Mouse (Mus musculus) spleen, postnatal 36 days (tissue): ENCODE data around the gene Nxpe4.

Experiments
- DNase-seq, 2 experiments: peaks; one replicate each; pipeline ENCODE4 v3.0.0; 2022; ENCODE audit warnings: low spot score in 2 of 2, mixed read lengths in 1 of 2

Gene Nxpe4

GRCm38 (mm10) chr9:48329597-48329996 is 167.8 kb downstream of the Nxpe4 start:
- no peak for DNase-seq

- DNase-seq = no peak
Observed at GRCm38 (mm10) chr9:48338783-48339455, 177.1 kb downstream of the Nxpe4 start.

DNA sequence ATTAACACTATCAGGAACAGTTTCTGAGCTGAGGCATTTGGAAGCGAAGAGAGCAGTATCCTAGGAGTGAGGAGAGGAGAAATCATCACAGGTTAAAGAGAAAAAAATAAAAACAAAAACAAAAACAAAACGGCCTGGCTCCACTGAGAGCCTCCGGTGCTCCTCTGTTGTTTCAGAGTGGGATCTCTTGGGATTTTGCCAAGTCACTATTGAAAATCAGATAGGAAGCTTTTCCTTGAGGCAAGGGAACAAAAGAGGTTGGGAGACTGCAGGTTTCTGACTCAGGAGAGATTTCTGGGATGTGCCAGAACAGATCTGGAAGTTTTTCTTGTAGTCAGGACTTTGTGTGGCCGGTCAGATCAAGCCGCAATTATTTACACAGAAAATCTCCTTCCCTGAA is 177.7 kb downstream of the Nxpe4 start:
- no peak for DNase-seq

GRCm38 (mm10) chr9:48340708-48341380 is 179.0 kb downstream of the Nxpe4 start:
- DNase-seq = peak; percentile 51 to 71

DNA sequence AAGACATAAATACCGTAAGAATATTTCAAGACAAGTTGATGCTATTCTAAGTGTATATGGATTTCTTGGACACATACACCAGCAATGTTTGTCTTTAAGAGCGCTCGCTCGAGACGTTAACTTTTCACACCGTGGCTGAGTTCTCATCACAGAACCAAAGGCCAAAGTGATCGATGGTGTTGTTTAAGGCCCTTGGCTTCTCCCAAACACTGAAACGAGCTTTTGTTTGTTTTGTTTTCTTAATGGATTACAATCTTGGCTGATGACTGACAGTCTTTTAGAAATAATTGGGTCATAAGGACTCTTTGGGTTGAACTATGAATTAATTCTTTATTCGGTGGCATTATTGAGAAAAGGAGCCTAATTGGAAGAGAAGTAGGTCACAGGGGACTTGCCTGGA is 183.6 kb downstream of the Nxpe4 start:
- DNase-seq = no peak

DNA sequence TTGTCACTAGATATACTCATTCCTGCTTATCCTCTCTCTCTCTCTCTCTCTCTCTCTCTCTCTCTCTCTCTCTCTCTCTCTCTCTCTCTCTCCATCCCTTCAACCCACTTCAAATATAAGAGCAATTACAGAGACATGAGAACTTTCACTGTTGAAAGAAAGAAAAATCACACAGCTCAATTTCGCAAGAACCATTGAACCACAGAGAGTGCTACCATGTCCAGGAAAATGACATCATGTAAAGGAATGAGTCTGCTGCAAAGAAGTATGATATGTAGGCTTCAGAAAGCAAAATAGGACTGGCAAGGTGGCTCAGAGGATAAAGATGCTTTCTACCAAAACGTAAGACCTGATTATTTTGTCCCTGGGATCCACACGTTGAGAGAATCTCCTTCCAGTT is 184.0 kb downstream of the Nxpe4 start:
- no peak for DNase-seq

DNA sequence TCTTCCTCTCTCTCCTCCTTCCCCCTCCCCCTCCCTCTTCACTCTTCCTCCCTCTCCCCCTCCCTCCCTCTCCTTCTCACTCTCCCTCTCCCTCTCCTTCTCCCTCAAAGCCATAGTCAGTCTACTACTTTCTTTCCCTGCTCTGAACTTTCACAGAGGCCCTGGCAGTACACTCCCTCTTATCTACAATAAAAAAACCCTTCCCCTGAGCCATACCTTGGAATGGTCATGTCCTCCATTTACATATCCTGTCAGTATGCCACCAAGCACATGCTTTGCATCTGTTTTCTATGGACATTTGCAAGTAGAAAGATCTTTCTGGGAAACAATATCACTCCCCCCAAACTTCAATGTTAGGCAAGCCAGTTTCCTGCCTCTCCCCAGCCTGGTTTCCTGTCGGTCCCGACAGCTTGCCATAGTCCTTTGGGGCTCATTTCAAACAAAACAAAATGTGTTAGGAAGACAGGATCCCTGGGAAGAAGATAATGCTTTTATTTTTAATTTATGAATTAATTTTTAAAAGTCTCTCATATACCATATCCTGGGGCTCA is 191.4 kb downstream of the Nxpe4 start, which contains the start of gene Nxpe2:
Gene Nxpe2 (minus strand): TSS at position 307 of the 551 bp plus-strand sequence.
- no peak for DNase-seq

DNA sequence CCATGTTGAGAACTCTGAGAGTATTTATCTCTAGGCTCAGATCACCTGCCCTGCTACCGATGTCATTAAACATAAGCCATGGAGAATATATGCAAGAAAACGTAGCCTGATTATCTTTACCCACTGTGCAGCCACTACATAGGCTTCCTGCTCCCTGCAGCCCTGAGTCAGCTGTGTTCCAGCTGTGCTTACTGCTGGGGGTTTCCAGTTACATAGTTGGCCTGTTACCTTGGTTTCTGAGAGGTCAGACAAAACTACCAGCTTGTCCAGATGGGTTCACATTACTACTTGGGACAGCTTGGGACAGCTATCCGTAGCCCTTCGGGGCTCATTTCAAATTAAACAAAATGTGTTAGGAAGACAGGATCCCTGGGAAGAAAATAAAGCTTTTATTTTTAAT is 192.3 kb downstream of the Nxpe4 start:
- DNase-seq = no peak

- peak; percentile 65 to 77 for DNase-seq
Observed at GRCm38 (mm10) chr9:48354793-48355192, 193.0 kb downstream of the Nxpe4 start.

DNA sequence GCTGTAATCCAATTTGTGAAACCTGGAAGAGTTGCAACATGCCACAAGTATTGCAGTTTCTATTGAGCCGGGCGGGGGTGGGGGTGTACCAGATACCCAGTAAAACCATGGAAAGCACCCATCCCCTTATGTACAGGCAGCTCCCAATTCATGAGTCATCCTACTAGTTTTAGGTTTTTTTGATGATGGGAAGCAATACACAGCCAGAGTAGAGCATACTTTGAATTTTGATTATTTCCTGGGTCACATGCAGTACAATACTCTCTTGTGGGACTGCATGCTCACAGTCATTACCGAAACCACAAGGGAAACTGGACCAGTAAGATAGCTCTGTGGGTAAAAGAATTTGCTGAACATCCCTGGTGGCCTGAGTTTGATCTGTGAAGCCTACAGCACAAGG is 195.3 kb downstream of the Nxpe4 start:
- DNase-seq = no peak

DNA sequence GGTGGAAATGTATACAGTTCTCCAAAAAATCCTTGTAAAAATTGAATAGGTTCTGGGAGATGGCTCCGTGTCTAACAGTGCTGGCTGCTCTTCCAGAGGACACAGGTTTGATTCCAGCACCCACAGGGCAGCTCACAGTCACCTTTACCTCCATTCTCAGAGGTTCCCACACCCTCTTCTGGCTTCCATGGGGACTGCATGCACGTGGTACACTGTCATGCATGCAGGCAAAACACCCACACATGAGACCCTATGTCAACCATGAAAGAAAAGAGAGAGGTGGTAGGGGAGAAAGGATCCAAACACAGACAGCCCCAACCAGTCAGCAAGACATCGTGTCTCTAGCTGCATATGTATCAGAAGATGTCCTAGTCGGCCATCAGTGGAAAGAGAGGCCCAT is 199.0 kb downstream of the Nxpe4 start:
- DNase-seq = no peak

- DNase-seq = peak; percentile 33 to 70
Observed at GRCm38 (mm10) chr9:48361815-48362631, 200.2 kb downstream of the Nxpe4 start.

DNA sequence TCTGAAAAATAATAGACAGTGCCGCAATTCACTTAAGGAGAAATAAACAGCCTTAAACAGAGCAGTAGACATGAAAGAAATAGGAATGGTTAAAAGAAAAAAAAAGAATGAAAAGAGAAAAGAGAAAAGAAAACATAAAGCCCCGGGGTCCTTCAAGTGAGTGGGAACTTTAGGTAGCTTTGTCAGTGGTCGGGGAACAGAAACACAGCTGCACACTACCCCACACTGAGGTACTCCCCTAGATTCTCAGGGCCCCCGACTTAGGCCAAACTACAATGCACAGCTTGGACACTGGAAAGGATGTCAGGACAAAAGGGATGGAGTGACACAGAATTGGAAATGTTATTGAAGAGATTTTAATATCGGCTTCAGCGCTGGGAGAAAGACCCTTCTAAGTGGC is 200.9 kb downstream of the Nxpe4 start:
- no peak for DNase-seq

- no peak for DNase-seq
Observed at GRCm38 (mm10) chr9:48373232-48373878, 211.5 kb downstream of the Nxpe4 start.

DNA sequence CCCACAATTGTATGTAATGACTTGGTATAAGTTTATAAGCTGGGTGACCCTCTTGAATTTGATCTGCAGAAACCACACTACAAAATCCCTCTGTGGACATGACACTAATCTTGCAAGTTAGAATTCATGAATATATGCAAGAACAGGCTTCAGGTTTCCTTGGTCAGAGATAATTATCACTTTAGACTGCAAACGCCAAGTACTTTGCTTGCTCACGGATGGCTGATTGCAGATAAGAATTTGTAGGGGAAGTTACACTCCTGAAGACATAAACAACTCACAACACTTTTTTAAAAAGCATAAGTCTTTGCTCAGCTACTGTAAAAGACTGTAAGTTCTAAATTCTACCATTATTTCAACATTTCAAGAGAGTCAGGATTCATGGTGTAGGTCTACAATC is 212.5 kb downstream of the Nxpe4 start:
- DNase-seq = no peak

DNA sequence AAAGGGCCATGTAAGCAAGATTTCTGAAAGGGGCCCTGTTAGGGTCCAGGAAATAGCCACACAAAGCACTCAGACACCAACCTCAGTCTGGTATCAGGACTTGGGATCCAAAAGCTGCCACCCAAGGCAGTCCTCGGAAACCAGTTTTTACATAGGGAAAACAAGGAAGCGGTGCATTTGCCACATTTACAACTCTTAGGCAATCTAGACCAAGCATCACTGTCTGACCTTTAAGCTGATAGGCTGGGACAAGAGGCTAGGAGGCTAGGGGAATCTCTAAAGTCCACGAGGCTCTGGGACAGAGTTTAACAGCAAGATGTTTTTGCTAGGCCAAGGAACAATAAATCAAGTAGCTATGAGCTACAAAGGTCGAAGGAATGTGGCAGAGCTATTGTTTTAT is 226.6 kb downstream of the Nxpe4 start:
- no peak for DNase-seq

DNA sequence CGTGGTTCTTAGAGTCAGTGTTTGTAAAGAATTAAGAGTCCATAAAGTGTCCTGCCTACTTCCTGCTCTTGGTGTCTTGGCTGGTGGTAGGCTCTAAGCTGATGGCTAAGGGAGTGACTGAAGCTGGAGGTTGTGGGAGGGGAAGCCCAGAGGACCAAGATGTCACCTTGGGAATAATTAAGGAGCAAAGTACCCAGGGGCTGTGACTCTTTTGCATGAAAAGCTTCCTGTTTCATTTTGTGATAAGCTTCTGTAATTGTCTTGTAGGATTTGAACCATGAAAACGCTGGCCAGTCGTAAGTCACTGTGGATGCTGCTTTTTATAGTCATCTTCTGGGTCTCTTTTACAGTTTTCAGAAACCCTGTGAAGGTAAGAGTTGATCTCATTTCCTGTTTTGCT is 228.2 kb downstream of the Nxpe4 start:
- DNase-seq = peak in 1 of 2 experiments; percentile 18

DNA sequence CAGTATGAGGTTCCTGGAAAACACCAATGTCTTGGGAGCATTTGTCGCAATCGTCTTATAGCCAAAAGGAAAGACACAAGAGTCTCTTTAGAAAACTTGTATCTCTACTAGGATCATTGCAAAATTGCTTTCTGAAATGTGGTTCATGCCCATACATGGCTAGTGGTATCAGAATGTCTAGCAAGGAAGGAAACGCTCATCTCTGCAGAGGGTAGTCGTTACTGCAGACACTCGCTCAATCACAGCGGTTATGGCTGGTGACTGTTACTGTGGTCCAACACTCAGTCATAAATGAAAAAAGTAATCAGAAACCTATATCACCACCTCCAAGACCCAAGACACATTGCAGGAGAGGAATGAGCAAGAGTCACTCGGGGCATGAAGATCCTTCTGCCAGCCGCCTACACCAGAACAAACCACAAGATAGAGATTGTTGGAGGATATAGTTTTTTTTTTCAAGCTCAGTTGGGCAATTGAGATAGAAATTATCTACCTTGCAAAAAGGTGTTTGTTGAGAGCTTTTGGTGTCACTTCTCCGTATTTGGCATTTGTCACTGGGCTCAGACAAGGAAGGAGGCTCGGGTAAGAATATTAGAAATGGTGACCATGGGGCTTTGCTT is 241.9 kb downstream of the Nxpe4 start:
- DNase-seq = no peak

- DNase-seq = no peak
Observed at GRCm38 (mm10) chr9:48404687-48405086, 242.9 kb downstream of the Nxpe4 start.

- no peak for DNase-seq
Observed at GRCm38 (mm10) chr9:48407549-48408327, 245.9 kb downstream of the Nxpe4 start.
